Mouse (Mus musculus) liver, postnatal 0 days (tissue): ENCODE results near the gene Dhx16.

ENCODE experiments used
- CTCF ChIP-seq: sonication (generic); IDR thresholded peaks from 2 replicates; pipeline ENCODE4 v1.5.1; 2016; ENCODE audit warnings: antibody characterized with exemption, low read depth
- EP300 ChIP-seq: IDR thresholded peaks from 2 replicates; pipeline ENCODE4 v1.6.1; 2016; ENCODE audit warnings: antibody characterized with exemption, low read depth, mild to moderate bottlenecking

DNA sequence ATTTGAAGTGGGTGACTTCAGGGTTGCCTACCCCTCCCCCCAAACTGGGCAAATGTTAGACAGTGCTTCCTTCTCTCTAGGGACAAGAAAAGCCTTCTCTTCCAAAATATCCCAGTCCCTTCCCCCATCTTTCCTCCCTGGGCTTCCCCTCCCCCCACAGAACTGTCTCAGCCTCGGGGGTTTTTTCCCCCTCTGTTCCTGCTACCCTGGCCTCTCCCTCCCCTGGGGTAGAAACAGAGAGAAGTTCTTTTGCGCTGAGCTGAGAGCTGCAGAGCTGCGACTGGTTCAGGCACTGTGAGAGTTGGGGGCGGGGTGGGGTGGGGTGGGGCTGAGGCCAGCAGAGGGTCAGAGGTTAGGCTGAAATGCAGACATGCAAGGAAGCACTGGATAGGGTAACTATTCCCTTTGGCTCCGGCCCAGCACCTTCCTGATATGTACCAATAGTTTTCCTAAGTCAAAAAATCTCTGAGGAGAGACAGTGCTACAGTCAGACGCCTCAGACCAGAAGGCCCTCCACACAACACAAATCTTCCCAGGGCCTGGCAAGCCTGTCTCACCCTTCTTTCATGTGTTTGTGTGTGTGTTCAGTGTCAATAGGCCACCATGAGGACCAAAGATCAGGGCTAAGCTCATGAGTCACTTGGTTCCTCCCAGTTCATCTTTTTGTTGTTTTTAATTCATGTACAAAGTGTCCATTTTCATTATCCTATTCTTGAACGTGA, 10.1 kb upstream of the Dhx16 start:
- TF ChIP-seq CTCF = no peak
- TF ChIP-seq EP300 = no peak
